13 mouse cellular contexts compared by ENCODE assay signal in genomic region chr3:34655311-34656075, GRCm38 (mm10). TPM values are rescaled to one million over a fixed set of nuclear protein-coding genes. Genes with fewer than 3 reads are reported as not detected.
DNase-seq lines count a peak whose midpoint lies in the region; ATAC-seq and TF ChIP-seq lines count a peak whose summit lies in the region.
"Had no signal": no experiment of that assay in that cellular context is flagged by ENCODE, and none has a peak within 500 bp of the region (broad histone marks: within the 10 kb centered on the region; RNA-seq: fewer than 3 reads in every experiment).

No protein-coding gene starts in this region.

- H3K4me2 ChIP-seq in forebrain, embryonic 13.5 days: peak overlapping the region; percentile 70
- peak overlapping the region; percentile 89 for H3K4me2 ChIP-seq in midbrain, embryonic 11.5 days
- peak overlapping the region; percentile 50 for H3K4me2 ChIP-seq in stomach, embryonic 16.5 days (ENCODE audit: low read depth, low read length)

- WGBS in forebrain, embryonic 13.5 days: 2% methylated on average over 11 of the region's 11 CpGs
- 5% methylated on average over 11 of the region's 11 CpGs for WGBS in midbrain, embryonic 11.5 days
- 20% methylated on average over 11 of the region's 11 CpGs for WGBS in stomach, embryonic 16.5 days

- intact Hi-C loops in left cerebral cortex, adult 2 months (cut with DNase I): no loop called here

- no peaks in the 10 kb centered on the region for H3K9me3 ChIP-seq in forebrain, embryonic 13.5 days (replicated peaks)
- no peaks in the 10 kb centered on the region for H3K9me3 ChIP-seq in midbrain, embryonic 11.5 days (ENCODE audit: control insufficient read depth, low read length)
- H3K9me3 ChIP-seq in stomach, embryonic 16.5 days (replicated peaks; ENCODE audit: control insufficient read depth, low read length): no peaks in the 10 kb centered on the region

- 0 out of 2 replicates have a peak, but pooled peaks cover 3% of the 10 kb centered on the region for H3K27me3 ChIP-seq in forebrain, embryonic 13.5 days
- 0 out of 2 replicates have a peak, but pooled peaks cover 2% of the 10 kb centered on the region for H3K27me3 ChIP-seq in midbrain, embryonic 11.5 days (ENCODE audit: control insufficient read depth, insufficient read depth, low read length)
- peaks cover 59% of the 10 kb centered on the region for H3K27me3 ChIP-seq in stomach, embryonic 16.5 days (ENCODE audit: control insufficient read depth, insufficient read depth, low read length)

- TF ChIP-seq CTCF in left cerebral cortex, adult 2 months (IDR thresholded peaks at IDR 0.05): no peak

- H3K4me3 ChIP-seq in left cerebral cortex, adult 2 months: peak overlapping the region; percentile 43
- peak overlapping the region; percentile 60 for H3K4me3 ChIP-seq in forebrain, embryonic 13.5 days
- peak overlapping the region; percentile 92 for H3K4me3 ChIP-seq in midbrain, embryonic 11.5 days (ENCODE audit: low read depth, low read length)
- peak overlapping the region; percentile 54 for H3K4me3 ChIP-seq in stomach, embryonic 16.5 days (replicated peaks; ENCODE audit: low read length)

- DNase-seq in left cerebral cortex, adult 2 months (ENCODE audit: extremely low spot score in 1 of 2, low spot score in 2 of 2): no peak
- DNase-seq in left cerebral cortex, adult 8-10 months (ENCODE audit: low spot score in 2 of 2): no peak
- DNase-seq in midbrain, embryonic 11.5 days (ENCODE audit: low spot score, missing footprints): peak; percentile 95
- DNase-seq in ovary, postnatal 14 days (ENCODE audit: low spot score): no peak
- no peak for DNase-seq in kidney, adult 9 months
- DNase-seq: adrenal gland, postnatal 25 days; cerebellum, adult 8-10 months; heart, adult 18-20 months; lung, postnatal 14 days had no signal

- peak overlapping the region; percentile 66; the same call in 1 of the 2 replicates for H3K27ac ChIP-seq in left cerebral cortex, adult 2 months
- peak overlapping the region; percentile 98 for H3K27ac ChIP-seq in forebrain, embryonic 13.5 days
- H3K27ac ChIP-seq in midbrain, embryonic 11.5 days (ENCODE audit: low read depth, low read length): peak overlapping the region; percentile 93
- no peak overlapping the region for H3K27ac ChIP-seq in stomach, embryonic 16.5 days (ENCODE audit: low read length)

- peak; percentile 9 for ATAC-seq in forebrain, embryonic 13.5 days
- no peak for ATAC-seq in midbrain, embryonic 11.5 days (ENCODE audit: low FRiP score)
- no peak for ATAC-seq in stomach, embryonic 16.5 days (ENCODE audit: insufficient read depth, low FRiP score)
- no peak for ATAC-seq in CD4-positive, CD25-positive, alpha-beta regulatory T cell, adult 4 months
- ATAC-seq: Patski had no signal

- peaks cover 9% of the 10 kb centered on the region; the same call in 1 of the 2 replicates for H3K36me3 ChIP-seq in forebrain, embryonic 13.5 days (ENCODE audit: poor library complexity, severe bottlenecking)
- no peaks in the 10 kb centered on the region for H3K36me3 ChIP-seq in midbrain, embryonic 11.5 days (ENCODE audit: control insufficient read depth, insufficient read depth, low read length)
- H3K36me3 ChIP-seq in stomach, embryonic 16.5 days (ENCODE audit: control insufficient read depth, insufficient read depth, low read length): no peaks in the 10 kb centered on the region

- H3K4me1 ChIP-seq in forebrain, embryonic 13.5 days: peaks cover 56% of the 10 kb centered on the region
- H3K4me1 ChIP-seq in midbrain, embryonic 11.5 days (ENCODE audit: control insufficient read depth, insufficient read depth, low read length): peaks cover 41% of the 10 kb centered on the region
- 0 out of 2 replicates have a peak, but pooled peaks cover 2% of the 10 kb centered on the region for H3K4me1 ChIP-seq in stomach, embryonic 16.5 days (ENCODE audit: control insufficient read depth, insufficient read depth, low read length)

- peak overlapping the region; percentile 94 for H3K9ac ChIP-seq in forebrain, embryonic 13.5 days
- peak overlapping the region; percentile 99 for H3K9ac ChIP-seq in midbrain, embryonic 11.5 days (ENCODE audit: low read length)
- H3K9ac ChIP-seq in stomach, embryonic 16.5 days (ENCODE audit: low read length): peak overlapping the region; percentile 58

RNA-seq across cellular contexts. Expression of gene Sox2, which starts 5.3 kb away (rescaled TPM):
- total RNA-seq in left cerebral cortex, adult 2 months (2021): 10 to 100 TPM; 37.8 to 38.2 TPM
- total RNA-seq in left cerebral cortex, adult 8-10 months (2022): 10 to 100 TPM; 37.0 to 44.0 (median 39.2) TPM
- polyA plus RNA-seq in forebrain, embryonic 13.5 days (2015; fragmentation: Nextera tagmentation; extraction: Ambion mirVana): 41.3 and 48.4 TPM in 2 replicates
- polyA plus RNA-seq in midbrain, embryonic 11.5 days (2014; fragmentation: Nextera tagmentation; extraction: Ambion mirVana): 48.7 and 49.5 TPM in 2 replicates
- 7.7 and 8.6 TPM in 2 replicates for polyA plus RNA-seq in stomach, embryonic 16.5 days (2015; fragmentation: Nextera tagmentation; extraction: Ambion mirVana)
- polyA plus RNA-seq in CD4-positive, CD25-positive, alpha-beta regulatory T cell, adult 4 months (2017; shearing (Covaris generic)): not detected
